Mouse (Mus musculus) gonadal fat pad, adult 2 months (tissue): ENCODE measurements around the gene Kcna2. TPM values are rescaled to one million over a fixed set of nuclear protein-coding genes. Genes with fewer than 3 reads are reported as not detected.

ENCODE experiments used
- DNase-seq: peaks from one replicate; pipeline ENCODE4 v3.0.0-alpha.2; 2012; ENCODE audit warnings: low read depth
- polyA plus RNA-seq: library from polyadenylated mRNA; depleted of rRNA; stranded (reverse); fragments of >200 nt; gene quantifications from 2 replicates; pipeline ENCODE4 v1.2.3, GENCODE M21; 2012

Gene Kcna2
- polyA plus RNA-seq, 1 experiment, result 0.54 TPM

DNA sequence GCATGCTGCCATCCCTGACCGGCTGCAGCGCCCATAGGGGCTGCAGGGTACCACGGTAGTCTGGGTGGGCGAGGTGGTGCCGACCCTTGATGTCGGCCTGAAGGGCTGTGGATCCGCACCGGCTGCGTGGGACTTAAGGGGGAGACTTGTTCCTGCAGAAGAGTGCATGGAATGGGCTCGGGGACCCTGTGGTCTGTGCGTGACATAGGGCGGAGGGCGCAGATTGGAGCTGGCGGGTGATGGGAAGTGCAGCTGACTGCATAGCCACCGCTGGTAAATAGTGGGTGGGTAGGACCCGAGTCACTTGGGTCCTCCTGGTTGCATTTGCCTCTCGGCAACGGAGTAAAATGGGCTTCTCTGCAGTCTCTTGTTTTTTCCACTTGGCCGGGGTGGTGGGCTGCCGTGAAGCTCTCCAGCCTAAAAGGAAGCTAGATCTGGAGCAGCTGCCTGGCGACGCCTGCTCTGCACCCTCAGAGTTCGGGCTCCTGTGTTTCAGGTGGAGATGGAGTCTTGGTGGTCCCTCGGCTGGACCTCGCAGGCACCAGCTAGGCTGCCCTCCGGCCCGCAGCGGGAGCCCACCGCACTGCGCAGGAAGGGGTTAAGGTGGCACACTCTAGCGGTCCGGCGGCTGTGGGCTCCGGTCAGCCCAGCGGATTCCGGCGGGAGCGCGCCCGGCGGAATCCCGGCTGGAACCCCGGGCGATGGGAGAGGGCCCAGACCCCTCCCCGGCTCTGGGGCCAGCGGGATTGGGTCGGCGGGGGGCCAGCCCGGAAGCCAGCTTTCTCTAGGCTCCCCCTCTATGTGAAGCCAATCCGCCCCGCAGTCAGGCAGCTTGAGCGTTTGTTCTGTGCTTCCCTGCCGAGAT, 1.1 kb downstream of the Kcna2 start:
- no peak for DNase-seq

DNA sequence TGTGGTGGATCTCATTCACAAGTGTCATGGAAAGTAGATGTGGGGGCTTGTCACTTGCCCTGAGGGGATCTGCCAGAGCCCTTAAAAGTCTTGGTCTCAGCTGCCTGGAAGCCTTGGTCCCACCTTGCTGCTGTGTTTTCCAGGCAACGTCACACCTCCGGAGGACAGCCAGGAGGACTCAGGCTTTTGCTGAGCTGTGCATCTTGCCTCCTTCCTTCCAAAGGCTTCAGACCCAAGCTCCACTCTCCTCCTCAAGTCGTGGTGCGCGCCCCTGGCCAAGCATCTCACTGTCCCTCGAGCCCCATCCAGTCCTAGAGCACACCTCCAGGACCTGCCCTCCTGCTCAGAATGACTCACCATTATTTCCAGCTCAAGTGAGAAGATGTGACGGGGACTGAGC, 2.1 kb downstream of the Kcna2 start:
- DNase-seq, result no peak

DNA sequence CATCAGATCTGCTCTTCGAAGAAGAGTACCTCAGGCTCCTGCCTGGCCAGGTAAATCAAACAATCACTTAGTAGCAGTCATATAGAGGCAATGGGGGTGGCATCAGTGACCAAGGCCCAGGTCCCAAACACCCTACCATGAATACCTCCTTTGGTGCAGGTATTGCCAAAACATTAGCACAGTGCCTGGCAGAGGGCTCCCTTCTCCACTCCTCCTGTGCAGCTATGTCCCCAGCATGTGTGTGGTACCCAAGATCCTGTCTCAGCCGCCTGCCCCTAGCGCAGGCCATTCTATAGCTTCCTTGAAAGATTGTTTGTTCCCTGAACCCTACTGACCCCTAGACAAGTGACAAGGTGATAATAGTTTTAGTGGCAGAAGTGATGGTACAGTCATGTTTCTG, 2.5 kb downstream of the Kcna2 start:
- DNase-seq, result no peak

DNA sequence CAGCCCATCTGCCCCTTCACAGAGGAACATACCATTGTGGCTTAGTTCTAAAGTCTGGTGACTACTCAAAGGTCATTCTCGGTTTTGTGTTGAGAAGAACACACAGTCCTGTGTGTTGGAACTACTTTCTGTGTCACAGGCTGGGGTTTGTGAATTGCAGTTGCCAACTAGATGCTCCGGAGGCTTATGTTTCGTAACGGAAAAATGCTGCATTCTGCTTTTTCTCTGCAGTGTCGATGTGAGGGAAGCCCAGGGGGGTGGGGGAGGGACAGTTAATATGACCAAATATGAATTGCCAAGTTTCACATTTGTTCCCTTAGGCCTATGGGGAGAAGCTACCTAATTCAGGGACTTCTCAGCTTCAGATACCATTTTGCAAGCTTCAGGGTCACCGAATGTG, 5.0 kb downstream of the Kcna2 start:
- no peak for DNase-seq

DNA sequence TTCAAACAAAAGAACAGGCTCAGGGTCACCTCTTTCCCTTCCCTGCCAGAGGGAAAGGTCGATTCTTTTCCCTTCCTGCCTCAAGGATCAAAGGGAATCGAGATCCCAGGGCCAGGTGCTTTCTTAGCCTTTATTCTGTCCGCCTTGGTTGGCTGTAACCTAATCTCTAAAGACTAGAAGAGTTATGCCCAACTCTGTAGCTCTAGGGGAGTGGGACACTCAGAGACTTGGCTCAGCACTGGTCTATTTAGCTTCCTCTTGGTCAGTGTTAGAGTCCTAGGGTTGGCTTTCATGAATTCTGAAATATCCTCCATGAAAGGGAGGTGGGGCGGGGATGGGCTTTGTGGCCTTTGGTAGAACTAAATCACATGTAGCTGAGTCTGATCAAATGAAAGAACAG, 11.6 kb downstream of the Kcna2 start:
- DNase-seq, result no peak

DNA sequence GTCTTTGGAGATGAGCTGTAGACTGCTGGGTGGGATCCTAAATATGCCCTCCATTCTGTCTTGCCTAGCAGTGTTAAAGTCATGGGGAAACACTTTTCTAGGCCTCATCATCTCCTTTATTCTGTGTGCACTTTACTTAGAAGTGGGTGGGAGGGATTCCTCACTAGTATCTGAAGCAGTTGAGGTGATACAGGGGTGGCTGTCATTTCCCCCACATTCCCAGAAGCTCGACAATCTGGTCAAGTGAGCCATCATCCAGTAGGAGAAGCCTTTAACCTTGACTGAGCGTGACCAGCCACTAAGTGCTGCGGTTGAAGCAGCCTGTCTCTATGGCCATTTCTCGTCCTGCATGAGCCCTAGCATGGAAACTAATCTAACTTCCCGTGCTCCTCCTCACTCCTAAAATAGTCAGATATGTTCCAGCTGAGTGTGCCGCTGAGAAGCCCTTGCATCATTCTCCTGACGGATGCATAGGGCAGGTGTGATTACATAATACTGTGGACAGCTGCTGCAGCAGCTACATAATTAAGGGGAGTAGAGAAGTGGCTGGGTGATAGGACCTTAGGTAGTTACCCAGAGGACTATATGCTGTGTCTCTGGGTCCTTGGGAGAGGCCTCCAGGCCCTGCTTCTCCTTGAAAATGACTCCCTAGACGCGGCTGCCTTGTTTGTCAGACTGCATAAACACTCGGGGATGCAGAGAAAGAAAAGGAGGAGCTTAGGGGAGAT, 12.2 kb downstream of the Kcna2 start:
- no peak for DNase-seq

DNA sequence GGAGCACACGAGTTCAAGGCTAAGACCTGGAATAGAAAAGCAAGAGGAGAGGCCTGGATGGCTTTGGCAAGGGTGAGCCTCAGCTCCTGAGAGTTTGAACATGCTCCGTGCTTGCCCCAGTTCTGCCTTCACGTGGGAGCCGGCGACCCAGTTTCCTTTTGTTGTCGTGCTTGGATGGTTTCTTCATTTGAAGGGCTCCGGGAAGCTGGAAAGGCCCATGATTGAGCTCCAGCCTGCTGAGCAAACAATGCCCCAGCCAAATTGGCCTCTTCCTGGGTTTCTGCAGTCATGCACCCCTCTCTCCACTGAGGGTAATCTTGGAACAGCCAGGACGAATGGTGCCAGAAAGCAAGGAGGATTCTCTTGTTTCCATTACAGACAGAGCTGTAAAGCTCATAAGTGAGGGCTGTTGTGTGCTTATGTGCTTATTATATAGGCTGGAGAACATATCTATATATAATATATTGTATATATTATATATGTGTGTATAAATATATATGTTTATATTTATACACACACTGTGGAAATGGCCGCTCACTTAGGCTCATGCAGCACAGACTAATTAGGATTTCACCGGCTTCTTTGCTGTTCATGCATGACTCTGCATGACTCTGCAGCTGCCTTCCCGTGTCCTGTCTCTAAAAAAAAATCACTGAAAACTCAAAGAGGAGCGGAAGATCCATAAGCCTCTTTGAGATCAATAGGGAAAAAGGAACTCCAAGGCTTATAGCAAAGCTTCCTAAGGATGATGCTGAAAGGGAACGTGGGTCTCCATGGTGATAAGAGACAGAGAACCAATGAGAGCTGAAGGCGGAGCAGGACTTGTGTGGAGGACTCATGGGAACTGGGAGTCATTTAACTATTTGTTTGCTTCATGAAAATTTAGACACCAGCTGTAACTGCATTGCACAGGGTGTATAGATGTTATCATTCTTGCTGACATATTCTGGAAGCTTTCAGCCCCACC, 13.1 kb downstream of the Kcna2 start:
- no peak for DNase-seq

DNA sequence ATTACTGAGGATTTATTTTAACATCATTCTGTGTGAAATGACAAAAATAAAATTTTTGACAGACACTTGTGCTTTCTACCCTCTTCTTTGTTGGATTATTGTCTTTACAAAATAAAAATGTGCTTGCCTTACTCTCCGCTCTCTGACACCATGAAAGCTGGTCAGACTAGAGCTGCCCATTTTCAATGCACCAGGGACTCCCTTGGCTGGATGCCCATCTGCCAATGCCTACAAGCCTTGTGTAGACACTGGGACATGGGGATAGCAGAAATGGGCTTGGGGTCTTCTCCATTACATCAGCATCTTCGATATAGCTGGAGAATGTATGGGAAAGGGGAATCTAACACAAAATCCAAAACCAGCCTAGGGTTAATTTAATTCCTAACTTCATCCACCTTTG, 14.0 kb downstream of the Kcna2 start:
- DNase-seq, result no peak

DNA sequence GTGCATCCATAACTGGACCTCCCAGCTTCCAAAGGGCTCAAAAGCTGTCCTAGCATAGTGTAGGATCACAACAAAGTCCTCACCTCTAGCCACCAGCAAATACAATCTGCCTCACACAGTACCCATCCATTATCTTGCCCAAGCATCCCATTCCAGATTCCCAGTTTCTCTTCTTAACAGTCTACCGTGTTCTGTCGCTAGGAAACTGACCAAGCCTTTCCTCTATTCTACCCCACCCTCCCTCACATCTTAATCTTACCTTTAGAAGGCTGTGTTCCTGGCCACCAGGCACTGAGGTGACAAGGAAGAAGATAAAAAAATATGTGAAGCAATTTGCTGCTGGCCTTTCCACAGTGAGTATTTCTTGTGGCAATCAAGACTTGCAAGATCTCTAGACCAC, 14.8 kb downstream of the Kcna2 start:
- DNase-seq, result no peak

DNA sequence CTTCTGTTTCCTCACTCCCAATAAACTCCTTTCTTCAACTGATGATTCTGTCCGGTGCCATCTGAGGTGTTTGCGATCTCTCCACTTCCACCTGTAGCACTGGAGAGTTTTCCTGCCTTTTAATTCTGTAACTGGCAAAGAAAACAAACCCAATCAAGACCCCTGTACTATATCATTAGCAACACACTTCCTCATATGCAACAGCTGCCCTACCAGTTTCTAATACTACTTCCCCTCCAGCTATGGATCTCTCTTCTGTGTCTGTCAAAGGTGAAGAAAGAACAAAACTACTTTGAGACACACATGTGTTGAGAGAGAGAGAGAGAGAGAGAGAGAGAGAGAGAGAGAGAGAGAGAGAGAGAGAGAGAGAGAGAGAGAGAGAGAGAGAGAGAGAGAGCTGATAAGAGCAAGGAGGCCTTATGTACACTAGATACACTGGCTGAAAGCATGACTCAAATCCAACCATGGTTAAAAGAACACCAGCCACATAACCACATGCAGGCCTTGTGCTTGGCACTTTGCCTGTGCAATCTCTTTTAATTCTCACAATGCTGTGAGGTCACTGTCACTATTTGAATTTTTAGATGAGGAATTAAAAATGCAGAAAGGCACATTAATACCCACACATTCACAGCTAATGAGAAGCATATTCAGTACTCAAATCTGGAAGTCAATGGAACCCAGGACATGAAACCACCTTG, 19.1 kb downstream of the Kcna2 start:
- DNase-seq, result no peak

DNA sequence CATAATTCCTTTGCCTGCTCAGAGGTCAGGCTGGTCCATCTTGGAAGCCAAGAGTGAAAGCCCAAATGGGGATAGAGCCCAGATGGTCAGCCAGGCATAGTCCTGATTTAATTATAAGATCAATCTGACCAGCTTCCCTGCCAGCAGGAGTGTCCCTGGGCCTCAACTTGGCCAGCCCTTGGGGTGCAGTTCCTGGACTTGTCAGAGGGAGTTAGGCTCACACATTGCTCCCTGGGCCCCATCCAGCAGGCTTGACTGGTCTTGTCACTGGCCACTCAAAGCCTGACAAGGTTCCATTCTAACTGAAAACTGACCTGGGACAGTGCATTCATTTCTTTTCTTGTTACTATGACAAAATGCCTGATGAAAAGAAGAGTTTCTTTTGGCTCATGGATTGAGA, 21.4 kb downstream of the Kcna2 start:
- no peak for DNase-seq

DNA sequence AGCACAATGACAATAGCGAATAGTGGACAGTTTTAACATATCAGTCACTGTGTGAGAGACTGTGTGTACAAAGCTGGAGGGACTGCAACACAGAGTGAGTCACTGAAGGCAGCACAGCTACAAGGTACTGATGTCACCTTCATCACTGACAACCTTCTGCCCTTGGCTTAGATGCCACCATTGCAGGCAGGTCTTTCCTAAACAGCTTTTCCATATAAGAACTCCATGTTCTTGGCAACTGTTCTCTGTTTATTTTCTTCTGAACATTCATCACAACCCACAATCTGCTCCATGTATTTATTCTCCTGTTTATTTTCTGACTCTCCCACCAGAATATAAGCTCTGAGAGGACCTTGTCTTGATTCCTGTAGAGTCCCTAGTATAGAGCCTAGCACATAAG, 26.7 kb downstream of the Kcna2 start:
- DNase-seq, result no peak

DNA sequence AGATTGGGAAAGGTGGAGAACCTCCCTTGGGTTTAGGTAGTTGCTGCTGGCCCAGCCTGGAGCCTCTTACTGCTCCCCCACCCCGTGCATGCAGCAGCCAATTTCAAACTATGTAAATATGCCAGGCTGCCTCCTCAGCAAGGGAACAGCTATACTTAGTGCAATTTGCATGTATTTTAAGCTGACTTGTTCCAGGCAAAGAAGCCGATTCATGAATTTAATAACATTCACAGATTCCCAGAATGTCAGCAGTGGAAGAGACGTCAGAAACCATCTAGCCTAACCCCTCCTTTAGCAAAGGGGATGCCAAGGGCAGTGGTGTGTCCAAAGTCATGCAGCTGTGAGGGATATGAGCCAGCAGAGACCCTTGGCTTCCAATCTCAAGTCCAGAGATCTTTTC, 27.5 kb downstream of the Kcna2 start:
- no peak for DNase-seq

DNA sequence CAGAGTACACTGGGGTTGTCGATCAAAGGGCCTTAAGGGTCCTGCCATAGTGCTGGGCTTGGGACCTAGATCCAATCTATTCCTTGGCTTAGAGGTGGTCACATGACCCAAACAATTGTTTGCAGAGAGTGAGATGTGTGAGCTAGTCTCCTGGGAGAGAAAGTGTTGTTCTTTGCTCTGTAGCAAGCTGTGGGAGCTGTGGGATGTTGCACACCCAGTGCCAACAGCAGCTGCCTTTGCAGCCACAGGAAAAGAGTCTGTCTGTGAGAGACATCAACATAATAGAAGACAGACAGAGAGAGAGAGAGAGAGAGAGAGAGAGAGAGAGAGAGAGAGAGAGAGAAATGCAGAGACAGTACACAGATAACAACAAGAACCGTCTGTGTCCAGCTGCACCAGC, 28.3 kb downstream of the Kcna2 start:
- no peak for DNase-seq

DNA sequence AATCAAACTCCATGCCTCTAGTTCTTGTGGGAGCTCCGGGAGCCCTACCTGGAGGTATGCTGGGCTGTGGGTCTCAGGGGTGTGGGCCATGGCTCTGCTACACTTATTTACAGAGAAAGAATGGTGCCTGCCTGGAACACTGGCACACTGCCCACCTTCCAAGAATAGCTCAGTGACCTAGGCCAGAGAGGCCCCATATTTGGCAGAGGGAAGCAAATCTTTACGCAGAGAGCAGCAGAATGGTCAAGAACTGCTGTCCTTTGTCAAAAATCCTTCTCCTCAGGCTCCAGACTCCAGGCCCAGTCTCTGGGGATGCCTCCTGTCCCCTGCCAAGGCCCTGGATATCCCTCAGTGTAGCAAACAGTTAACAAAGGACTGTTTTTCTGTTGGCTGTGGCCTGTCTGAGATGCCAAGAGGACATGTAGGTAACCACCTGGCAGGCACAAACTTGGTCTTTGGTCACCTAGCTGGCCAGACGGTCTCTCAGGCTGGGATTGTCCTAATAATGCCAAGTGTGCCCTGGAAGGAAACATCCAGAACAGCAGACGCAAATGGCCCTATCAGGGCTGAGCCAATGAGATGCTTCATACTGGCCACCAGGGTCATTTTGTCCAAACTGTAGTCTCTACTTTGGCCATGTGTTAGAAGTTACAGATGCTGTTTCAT, 29.8 kb downstream of the Kcna2 start:
- DNase-seq, result no peak

DNA sequence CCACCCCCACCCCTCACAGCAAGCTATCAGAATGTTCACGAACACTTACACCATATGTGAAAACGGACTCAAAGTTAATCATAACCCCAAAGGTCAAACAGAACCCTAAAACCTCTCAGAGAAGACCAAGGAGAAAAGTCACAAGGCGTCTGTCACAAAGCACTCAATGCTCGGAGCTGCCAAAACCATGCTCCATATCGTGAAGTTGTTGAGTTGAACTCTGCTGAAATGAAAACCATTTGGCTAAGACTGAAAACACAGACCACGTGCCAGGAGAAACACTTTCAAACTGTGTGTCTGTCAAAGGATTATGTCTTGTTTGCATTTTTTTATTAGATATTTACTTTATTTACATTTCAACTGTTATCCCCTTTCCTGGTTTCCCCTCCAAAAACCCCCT, 30.9 kb downstream of the Kcna2 start:
- no peak for DNase-seq

DNA sequence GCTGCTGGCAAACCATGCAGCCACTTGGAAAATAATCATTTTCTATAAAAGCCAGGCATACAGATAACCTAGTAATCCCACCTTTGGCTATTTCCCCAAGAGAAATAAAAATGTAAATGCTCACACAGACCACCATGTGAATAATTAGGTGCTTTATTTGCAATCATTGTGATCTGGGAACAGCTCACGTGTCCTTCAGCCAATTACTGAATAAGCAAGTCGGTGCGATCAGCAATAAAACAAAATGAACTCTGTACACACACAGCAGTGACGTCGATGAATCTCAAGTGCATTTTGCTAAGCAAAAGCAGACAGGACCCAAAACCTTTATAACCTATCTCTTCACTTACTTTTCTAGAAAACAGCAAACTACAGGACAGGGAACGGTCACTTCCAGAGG, 31.7 kb downstream of the Kcna2 start:
- DNase-seq, result no peak

DNA sequence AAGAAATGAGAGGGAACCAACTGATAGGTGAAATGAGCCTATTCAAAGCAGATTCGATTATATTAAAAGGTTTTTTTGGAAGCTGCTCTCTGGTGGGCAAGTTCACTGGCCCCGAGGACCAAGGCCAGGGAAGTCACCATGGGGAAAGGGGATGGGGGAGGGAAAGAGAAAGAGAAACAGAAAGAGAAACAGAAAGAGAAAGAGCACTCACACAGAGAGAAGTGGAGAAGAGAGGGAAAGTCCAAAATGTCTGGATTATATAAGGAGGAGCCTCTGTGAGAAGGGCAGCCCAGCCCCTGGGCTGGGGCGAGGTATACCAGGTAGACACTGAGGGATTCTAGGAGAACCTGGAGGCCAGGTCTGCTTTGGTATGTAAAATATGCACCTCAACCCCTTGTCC, 33.5 kb downstream of the Kcna2 start:
- DNase-seq, result no peak

DNA sequence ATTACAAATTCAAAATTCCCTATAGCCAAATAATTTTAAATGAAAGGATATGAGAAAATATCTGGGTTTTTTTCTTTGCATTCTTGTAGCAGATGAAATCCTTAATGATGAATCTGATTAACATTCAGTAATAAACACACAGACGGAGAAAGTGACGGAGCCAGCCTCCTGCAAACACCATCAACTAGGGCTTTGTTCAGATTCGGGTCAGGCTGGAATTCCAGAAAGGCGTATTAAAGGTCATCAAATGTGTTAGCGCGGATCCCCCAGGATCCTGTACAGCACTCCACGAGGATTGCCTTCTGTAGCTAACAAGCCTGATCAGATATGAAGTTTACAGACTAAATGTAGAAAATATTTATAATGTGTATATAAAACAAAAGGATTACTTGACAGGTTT, 46.2 kb downstream of the Kcna2 start:
- no peak for DNase-seq

DNA sequence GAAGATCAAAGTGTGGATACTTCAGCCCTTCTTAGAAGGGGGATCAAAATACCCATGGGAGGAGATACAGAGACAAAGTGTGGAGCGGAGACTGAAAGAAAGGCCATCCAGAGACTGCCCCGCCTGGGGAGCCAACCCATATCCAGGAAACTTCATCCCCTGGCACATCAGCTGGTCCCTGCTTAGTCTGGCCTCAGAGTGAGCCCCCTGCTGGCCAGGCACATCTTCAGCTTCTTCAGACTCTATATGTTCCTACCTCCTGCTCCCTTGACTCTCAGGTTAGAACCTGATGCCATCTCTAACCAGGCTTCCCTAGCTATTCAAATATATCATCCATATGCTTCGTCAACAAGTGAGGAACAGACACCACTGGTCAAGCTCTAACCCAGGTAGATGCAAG, 48.1 kb downstream of the Kcna2 start:
- DNase-seq, result no peak

DNA sequence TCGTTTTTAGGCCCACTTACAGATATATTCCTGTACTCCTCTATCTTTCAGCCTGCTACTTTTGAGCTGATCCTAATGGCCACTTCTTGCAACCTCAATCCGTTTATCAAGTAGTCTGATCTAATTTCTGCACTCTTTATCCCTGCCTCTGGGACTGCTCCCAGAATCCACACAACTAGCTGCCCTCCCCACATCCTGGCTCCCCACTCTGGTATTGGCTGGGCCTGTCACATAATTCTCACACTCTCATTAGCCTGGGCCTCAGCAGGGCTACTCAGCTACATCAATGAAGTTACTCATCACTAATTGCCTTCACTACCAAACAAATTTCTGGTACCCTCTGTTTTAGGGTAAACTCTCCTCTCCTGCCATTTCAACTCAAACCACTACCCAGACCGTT, 49.5 kb downstream of the Kcna2 start:
- DNase-seq, result no peak
